Mouse (Mus musculus): Measurements from ENCODE around the gene Ap2a1.

DNA sequence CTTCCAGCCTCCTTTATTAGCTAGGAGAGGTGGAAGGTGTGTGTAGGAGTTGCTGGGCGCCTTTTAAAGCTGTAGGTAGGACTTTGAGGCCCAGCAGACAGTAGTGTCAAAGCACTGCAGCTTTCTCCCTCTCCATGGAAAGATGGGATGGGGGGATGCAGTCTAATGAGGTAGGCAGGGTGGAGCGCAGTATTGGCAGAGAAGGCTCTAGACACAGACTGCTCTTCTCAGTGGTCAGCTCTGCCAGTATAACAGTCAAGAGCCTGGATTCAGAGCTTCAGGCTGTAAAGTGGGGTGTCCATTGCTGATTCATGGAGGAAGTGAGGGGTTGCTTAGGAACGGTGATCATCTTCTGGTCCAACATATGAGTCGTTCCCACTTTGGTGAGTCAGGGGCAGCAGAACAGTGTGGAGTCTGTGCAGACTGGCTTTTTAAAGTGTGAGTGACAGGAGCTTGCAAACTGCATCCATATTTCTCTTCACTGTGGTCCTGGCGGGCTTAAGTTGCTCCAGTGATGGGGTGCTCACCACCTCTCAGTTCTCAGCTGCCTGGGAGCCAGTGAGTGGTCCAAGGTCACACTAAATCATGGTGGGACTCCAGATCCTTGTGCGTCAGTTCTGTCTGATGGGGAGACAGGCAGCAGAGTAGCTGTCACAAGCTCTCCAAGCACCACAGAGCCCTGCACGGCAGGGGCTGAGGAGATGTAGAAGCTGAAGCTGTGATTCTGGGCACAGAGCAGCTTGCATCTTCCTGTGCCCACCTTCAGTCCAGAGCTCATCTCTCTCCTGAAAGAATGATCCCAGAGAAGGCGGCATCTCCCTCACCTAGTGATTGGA, 78.3 kb downstream of the Ap2a1 start:
- TF ChIP-seq CTCF (conservative IDR thresholded peaks at IDR 0.05; ENCODE audit: low read length) (no peak), POU5F1 (IDR thresholded peaks at IDR 0.05; ENCODE audit: borderline replicate concordance, low read length) (no peak), NANOG (IDR thresholded peaks at IDR 0.05; ENCODE audit: borderline replicate concordance, low read length) (no peak)
